Mouse (Mus musculus) induced T-regulatory cell, adult 2 months (primary cell): ENCODE results near the gene Tmem101.

Experiments
- DNase-seq: peaks from one replicate; pipeline ENCODE4 v3.0.0-alpha.2; 2012; ENCODE audit warnings: low read depth

Tmem101 gene

DNA sequence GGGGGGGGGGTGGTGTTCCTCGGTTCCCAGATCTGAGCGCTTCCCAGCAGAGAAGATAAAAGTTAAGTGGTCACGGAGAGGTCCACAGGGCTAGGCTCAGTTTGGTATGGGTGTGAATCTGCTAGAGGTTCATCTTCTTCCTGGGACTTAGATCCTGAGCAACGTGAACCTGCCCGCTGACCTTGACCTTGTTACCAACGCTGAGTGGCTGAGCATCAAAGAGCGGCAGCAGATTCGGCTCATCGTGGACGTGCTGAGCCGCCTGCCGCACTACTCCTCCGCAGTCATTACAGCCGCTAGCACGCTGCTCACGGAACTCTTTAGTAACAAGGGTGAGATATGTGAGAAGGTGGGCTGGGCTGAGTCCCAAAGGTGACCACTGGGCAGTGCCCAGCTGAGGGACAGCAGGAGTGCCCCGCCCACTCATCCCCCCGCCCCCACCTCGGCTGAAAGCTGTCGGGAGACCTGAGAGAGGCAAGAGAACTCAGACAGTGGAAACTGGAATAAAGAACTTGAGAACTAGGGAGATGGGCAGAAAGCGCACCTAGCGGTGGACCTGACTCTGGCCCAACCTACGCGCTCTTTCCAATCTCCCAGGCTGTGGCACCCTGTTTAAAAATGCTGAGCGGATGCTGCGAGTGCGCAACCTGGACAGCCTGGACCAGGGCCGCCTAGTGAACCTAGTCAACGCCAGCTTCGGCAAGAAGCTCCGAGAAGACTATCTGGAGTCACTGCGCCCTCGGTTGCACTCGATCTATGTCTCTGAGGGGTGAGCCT, 8.8 kb downstream of the Tmem101 start:
- DNase-seq: no peak

- no peak for DNase-seq
These were observed 9.7 kb downstream of the Tmem101 start for GRCm38 (mm10) chr11:102146531-102146930.

DNA sequence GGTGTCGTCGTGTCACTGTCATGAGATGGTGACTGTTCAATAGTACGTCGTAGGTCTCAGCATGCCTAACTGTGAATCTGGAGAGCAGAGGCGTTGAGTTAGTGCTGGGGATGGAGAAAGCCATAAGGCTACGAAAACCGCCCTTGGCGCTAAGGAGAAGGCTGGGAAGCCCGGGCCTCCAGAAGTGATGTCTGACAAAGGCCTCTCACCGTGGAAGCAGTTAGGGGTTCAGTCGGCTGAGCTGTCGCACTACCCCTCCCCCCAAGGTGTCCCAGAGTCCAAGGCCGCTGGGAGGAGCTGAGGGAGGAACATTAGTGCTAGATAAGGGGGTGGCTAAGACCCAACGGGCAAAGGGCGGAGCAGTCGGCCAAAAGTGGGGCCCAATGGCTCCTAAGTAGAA, 10.2 kb downstream of the Tmem101 start:
- DNase-seq: no peak

GRCm38 (mm10) chr11:102145471-102146001, 10.7 kb downstream of the Tmem101 start, which contains the start of gene Nags:
Gene Nags (plus strand): TSS chr11:102145513.
- DNase-seq: no peak

- no peak for DNase-seq
These were observed 11.2 kb downstream of the Tmem101 start for GRCm38 (mm10) chr11:102144957-102145470.

GRCm38 (mm10) chr11:102142355-102142754, 13.8 kb downstream of the Tmem101 start:
- DNase-seq: no peak

GRCm38 (mm10) chr11:102140508-102140907, 15.7 kb downstream of the Tmem101 start:
- peak; percentile 87 for DNase-seq

DNA sequence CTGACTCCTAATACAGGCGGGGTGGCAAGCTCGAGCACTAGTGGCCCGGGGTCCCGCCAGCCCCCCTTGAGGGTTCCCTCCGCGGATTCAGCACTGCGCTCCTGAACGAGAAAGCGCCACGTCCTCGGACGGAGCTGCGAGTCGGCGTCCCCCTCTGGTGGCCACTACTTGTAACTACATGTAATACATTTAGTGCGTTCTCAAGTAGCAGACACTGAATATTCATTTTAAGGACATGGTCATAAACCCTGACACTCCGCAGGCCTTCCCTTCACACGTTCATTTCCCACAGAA, 17.8 kb downstream of the Tmem101 start:
- DNase-seq: peak; percentile 75

- DNase-seq: peak; percentile 34
These were observed 18.4 kb downstream of the Tmem101 start for GRCm38 (mm10) chr11:102137625-102138446.

DNA sequence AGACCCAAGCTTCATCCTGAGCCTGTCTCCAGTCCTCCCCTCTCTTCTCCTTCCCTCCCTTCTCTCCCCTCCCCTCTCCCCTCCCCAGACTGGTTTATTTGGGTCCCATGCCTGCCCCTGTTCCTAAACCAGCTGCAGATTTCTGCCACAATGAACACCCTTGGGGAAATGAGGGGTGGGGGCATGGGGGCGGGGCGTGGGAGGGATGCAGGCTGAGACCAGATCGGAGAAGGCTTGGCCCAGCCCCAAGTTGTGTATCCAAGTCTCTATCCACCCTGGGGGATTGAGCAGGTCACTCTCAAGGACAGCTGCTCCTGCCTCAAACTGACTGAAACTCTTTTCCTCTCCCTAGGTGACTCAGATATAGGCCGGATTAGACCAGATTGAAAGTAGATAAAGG, 21.7 kb downstream of the Tmem101 start:
- DNase-seq: no peak

GRCm38 (mm10) chr11:102117386-102117785, 38.8 kb downstream of the Tmem101 start:
- no peak for DNase-seq

GRCm38 (mm10) chr11:102116241-102116640, 40.0 kb downstream of the Tmem101 start:
- DNase-seq: no peak

DNA sequence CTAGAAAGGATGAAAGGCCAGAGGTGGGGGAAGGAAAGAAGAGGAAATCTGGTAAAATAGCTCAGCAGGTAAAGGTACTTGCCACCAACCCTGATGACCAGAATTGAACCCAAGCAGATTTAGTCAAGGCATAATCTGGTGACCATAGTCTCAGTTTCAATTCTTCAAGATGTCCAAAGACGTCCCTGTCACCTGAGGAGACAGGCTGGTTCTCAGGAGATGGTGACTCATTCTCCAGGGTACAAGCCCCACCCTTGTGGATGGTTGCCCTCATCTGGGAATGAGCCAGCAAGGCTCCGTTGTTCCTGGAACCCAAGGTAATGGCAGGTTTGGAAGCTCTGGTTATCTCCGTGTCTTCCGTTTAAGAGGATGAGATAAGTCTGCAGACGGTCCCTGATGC, 44.6 kb downstream of the Tmem101 start:
- no peak for DNase-seq

GRCm38 (mm10) chr11:102107732-102108131, 48.5 kb downstream of the Tmem101 start, which contains the start of gene Pyy:
Gene Pyy (minus strand): TSS chr11:102107832.
- no peak for DNase-seq

GRCm38 (mm10) chr11:102106911-102107310, 49.3 kb downstream of the Tmem101 start:
- DNase-seq: no peak
